Mouse (Mus musculus) bone marrow macrophage, adult 2 months (primary cell): ENCODE results near the gene Chchd5.
A peak's percentile ranks its signal among the peaks of the same experiment; 100 is the strongest.

Source experiments
- CTCF ChIP-seq: IDR thresholded peaks from 2 replicates; pipeline ENCODE4 v1.5.1; 2012; ENCODE audit warnings: low read depth, mild to moderate bottlenecking, low read length, moderate library complexity
- POLR2A ChIP-seq: IDR thresholded peaks from 2 replicates; pipeline ENCODE4 v1.6.1; 2012; ENCODE audit warnings: mild to moderate bottlenecking, low read depth, low read length, borderline replicate concordance

DNA sequence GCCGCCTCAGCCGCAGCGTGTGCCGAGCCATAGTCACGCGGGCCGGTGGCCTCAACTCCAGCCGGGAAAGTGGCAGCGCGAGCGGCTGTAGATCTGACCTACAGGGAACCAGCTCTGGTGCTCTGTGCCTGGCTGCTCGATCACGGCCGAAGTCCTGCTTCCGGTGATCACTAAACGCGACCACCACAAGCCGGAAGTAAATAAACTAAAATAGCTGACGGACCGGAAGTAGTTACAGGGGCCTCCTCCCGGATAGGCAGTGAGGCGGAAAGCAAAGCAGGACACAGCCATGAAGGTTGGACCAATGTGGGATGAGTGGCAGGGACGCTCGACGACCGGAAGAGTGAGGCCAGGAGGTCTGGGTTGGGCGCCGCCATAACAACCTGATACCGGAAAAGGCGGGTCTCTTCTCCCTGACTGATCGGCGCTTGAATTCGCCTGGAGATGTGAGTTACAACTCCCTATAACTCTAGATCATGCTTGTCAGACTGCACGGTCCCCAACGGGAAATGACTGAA, at the start of gene Chchd5:
- TF ChIP-seq POLR2A (peak; percentile 57; the same call in 1 of the 2 replicates), CTCF (no peak)
